Mouse (Mus musculus): Measurements from ENCODE around the gene Dnajc7.
"Not testable (repeated sequence)": the region's sequence is repeated elsewhere in the genome, so short reads cannot be mapped to it uniquely, and the experiment has no call there.

GRCm38 (mm10) chr11:100616836-100617235, 3.1 kb downstream of the Dnajc7 start:
- not testable (repeated sequence) for TF ChIP-seq CTCF (conservative IDR thresholded peaks at IDR 0.05; ENCODE audit: low read length); NANOG (IDR thresholded peaks at IDR 0.05; ENCODE audit: borderline replicate concordance, low read length); POU5F1 (IDR thresholded peaks at IDR 0.05; ENCODE audit: borderline replicate concordance, low read length)

Measured in E14TG2a.4 (cell line).